Comparison of ENCODE assay signal across 16 mouse cellular contexts in genomic region chr2:49816549-49816948, GRCm38 (mm10). TPM values are rescaled to one million over a fixed set of nuclear protein-coding genes. Genes with fewer than 3 reads are reported as not detected.
"Had no signal": no experiment of that assay in that cellular context is flagged by ENCODE, and none has a peak within 500 bp of the region (broad histone marks: within the 10 kb centered on the region; RNA-seq: fewer than 3 reads in every experiment).

No protein-coding gene starts in this region.

- H3K27ac ChIP-seq: liver, embryonic 12.5 days; liver, embryonic 14.5 days; midbrain, embryonic 10.5 days; midbrain, embryonic 12.5 days; midbrain, embryonic 15.5 days; neural tube, embryonic 13.5 days; neural tube, embryonic 15.5 days had no signal

- ATAC-seq: liver, embryonic 12.5 days had no signal

- H3K36me3 ChIP-seq: liver, embryonic 12.5 days; midbrain, embryonic 10.5 days; midbrain, embryonic 12.5 days; midbrain, embryonic 15.5 days; neural tube, embryonic 13.5 days; neural tube, embryonic 15.5 days had no signal

- H3K27me3 ChIP-seq: liver, embryonic 12.5 days; midbrain, embryonic 12.5 days; midbrain, embryonic 15.5 days; neural tube, embryonic 13.5 days; neural tube, embryonic 15.5 days had no signal

- DNase-seq: lung, adult 18-20 months; lung, postnatal 10 days; lung, postnatal 4 days; retina, postnatal 1 day; right cerebral cortex, adult 18-20 months; right cerebral cortex, postnatal 14 days had no signal

- H3K4me1 ChIP-seq: liver, embryonic 12.5 days; midbrain, embryonic 12.5 days had no signal

- H3K4me2 ChIP-seq: liver, embryonic 12.5 days; lung, embryonic 14.5 days; midbrain, embryonic 12.5 days; midbrain, embryonic 15.5 days; neural tube, embryonic 13.5 days; neural tube, embryonic 15.5 days had no signal

- H3K4me3 ChIP-seq: liver, embryonic 12.5 days; midbrain, embryonic 10.5 days; midbrain, embryonic 12.5 days; midbrain, embryonic 15.5 days; myocyte; neural tube, embryonic 13.5 days; neural tube, embryonic 15.5 days had no signal

- H3K9me3 ChIP-seq: liver, embryonic 12.5 days; midbrain, embryonic 10.5 days; midbrain, embryonic 12.5 days; midbrain, embryonic 15.5 days; neural tube, embryonic 13.5 days; neural tube, embryonic 15.5 days had no signal

- H3K9ac ChIP-seq: liver, embryonic 12.5 days; liver, embryonic 14.5 days; lung, embryonic 14.5 days; midbrain, embryonic 12.5 days; midbrain, embryonic 15.5 days; neural tube, embryonic 13.5 days; neural tube, embryonic 15.5 days had no signal

RNA-seq across cellular contexts. Expression of gene Lypd6b, which starts 29.1 kb away (rescaled TPM):
- total RNA-seq: megakaryocyte-erythroid progenitor cell, adult 5-6 weeks had no signal
